Mouse (Mus musculus) gastrocnemius, postnatal 10 days (tissue): Measurements from ENCODE around the gene Hsd17b13. TPM values are rescaled to one million over a fixed set of nuclear protein-coding genes. Genes with fewer than 3 reads are reported as not detected.
A peak's percentile ranks its signal among the peaks of the same experiment; 100 is the strongest.
"Not testable (repeated sequence)": the region's sequence is repeated elsewhere in the genome, so short reads cannot be mapped to it uniquely, and the experiment has no call there.

Source experiments
- DNase-seq: peaks from one replicate; pipeline ENCODE4 v3.0.0; 2021; ENCODE audit warnings: mixed read lengths
- long read RNA-seq, 2 experiments: library from polyadenylated mRNA; stranded (forward); transcript quantifications; one replicate each; pipeline ENCODE4 v2.0.0; 2021
- total RNA-seq, 2 experiments: library from RNA; stranded (reverse); gene quantifications; 2 replicates each; pipeline ENCODE4 v1.2.3; 2021

The Hsd17b13 gene
- under 1 TPM in 1 of 2 experiments, not detected in 1; 0.34 TPM for total RNA-seq
- long read RNA-seq, experiment 1: 0 reads
- long read RNA-seq, experiment 2: 0 reads

GRCm38 (mm10) chr5:103977297-103977696 is at the start of gene Hsd17b13:
Gene Hsd17b13 (minus strand): TSS chr5:103977410.
- DNase-seq: no peak

GRCm38 (mm10) chr5:104025245-104025854 is 48.1 kb upstream of the Hsd17b13 start:
- no peak for DNase-seq

GRCm38 (mm10) chr5:104024762-104025161 is 47.6 kb upstream of the Hsd17b13 start:
- DNase-seq: no peak

DNA sequence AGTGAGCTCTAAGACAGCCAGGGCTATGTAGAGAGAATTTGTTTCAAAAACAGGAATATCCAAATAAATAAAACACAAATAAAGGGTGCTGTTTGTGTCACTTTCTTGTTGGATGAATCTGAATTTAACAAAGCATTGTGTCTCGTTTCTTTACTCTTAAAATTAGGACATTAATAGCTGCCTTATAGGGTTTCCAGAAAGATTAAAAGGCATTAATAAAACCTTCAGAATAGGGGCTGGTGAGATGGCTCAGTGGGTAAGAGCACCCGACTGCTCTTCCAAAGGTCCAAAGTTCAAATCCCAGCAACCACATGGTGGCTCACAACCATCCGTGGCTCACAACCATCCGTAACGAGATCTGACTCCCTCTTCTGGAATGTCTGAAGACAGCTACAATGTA is 47.0 kb upstream of the Hsd17b13 start:
- not testable (repeated sequence) for DNase-seq

DNA sequence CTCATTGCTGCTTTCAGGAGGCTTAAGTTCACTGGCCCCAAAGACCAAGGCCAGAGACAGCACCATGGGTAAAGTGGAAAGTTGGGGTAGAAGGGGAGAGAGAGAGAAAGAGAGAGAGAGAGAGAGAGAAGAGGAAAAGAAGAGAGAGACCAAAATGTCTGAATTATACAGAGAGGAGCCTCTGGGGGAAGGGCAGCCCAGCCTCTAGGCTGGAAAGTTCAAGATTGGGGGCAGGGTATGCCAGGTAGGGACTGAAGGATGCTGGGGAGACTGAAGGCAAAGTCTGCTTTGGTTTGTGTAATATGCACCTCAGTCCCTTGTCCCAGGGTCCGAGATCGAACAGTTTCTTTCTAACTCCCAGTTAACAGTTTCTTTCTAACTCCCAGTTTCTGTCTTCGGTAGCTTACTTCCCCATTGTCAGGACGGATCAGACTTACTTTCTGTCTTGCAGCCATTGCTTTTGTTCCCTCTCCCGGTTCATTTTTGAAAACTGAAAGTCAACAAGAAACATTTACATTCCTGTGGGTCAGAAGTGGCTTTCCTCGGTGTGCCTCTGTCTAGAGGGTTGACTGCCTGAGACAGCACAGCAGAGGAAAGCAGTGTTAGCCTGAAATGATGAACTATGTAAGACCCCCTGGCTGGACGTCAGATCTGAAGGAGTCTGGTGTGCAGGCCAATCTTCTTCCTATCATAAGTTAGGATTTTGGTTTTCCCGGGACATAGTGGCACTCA is 46.2 kb upstream of the Hsd17b13 start:
- DNase-seq: no peak

GRCm38 (mm10) chr5:104022558-104022957 is 45.3 kb upstream of the Hsd17b13 start:
- no peak for DNase-seq

DNA sequence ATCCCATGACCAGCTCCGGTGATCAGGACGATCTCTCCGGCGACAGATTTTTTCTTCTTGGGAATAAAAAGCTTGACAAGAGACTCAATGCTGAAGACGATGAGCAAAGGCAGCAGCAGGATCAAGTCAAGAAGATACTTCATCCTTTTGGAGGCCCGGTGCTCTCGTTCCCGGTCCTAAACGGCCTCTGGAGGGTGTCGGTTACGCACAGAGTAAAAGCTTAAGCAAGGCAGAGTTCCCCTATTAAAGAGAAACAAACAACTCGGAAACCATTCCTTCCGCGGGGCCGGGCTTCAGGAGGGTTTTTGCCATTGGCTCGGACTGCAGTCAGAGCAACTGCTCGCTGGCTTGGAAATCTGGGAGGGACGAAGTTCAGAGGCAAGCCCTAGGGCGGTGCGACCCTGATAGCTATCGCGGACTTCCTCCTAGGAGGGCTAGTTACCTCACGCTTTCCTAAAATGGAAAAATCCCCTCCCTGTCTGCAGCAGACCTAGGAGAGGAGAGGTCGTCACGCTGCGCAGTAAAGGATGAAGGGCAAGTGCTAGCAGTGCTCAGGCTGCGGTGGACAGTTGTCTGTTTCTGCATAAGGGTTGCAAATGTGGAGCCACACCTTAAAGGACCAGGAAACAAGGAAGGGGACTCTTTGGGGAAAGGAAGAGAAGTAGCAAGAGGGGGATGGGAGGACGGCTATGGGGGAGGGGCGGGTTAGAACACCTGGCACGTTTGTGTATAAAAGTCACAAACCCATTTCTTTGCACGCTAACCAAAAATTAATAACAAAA is 44.6 kb upstream of the Hsd17b13 start, which contains the start of gene Hsd17b11:
Gene Hsd17b11 (minus strand): TSS at position 323 of the 782 bp plus-strand sequence.
- peak; percentile 74 for DNase-seq

- no peak for DNase-seq
Measured at GRCm38 (mm10) chr5:104011419-104011818, 34.2 kb upstream of the Hsd17b13 start.

DNA sequence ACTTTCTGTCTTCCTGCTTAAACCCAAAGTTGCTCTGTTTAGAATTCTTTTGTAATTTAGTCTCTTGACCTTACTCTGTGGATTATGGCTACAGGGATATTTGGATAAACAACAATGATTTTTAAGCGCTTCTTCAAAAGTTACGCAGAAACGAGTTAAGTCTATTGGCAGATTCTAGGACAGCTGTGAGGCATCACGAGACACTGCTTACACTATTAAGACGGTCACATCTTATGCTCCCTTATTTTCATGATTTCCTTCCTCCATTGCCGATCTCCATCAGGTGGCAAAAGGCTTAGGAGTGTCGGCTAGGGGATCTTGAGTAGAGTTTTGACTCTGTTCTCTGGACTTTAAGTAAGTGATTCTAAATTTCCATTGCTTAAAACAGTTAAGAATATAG is 33.1 kb upstream of the Hsd17b13 start:
- DNase-seq: no peak

GRCm38 (mm10) chr5:104009421-104009820 is 32.2 kb upstream of the Hsd17b13 start:
- DNase-seq: no peak

- DNase-seq: no peak
Measured at GRCm38 (mm10) chr5:104007801-104008200, 30.6 kb upstream of the Hsd17b13 start.

DNA sequence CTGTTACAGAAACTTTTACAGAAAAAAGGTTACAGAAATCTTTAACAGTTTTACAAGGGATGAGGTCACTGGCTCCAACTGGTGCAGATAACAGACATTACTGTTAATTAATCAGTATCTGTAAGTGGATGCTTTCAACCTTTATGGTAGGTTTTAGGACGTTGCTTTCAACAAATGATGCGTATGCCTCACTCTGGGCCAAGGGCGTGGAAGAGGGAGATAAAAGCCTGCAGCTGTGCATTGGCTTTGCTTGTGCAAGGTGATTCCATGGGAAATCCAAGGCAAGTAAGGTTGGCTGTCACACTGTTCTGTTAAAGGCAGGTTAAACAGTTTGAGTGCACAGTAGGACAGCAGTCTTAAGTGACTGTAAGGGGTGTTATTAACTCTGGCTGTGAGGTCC is 29.6 kb upstream of the Hsd17b13 start:
- DNase-seq: no peak

- no peak for DNase-seq
Measured at GRCm38 (mm10) chr5:104003955-104004354, 26.7 kb upstream of the Hsd17b13 start.

DNA sequence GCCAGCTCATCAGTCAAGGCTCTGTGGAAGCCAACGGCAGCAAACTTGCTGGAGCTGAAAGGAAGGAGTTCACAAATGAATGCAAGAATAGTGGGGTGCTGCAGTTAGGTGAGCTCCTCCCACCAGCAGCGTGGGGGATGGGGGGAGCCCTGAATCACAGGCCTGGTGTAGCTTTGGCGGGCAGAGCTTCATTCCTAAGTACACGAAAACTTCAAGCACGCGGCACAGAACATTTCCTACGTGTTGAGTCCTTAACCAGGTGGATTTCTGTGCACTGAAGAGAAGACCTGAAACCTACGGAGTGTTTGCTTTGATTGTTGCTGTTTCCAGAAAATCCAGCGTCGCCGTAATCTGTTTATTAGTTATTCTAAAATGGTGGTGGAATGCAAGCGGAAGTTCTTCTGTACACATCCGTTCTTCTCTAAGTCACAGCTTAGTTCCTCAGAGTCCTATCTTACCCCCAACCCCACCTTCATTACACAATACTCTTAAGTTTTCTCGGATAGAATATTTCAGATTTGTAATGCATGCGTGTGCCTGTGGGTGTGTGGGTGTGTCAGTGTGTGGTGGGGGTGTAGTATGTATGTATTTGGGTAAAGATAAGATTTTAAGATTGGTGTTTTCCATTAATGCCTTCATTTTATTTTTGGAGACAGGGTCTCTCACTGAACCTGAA is 26.2 kb upstream of the Hsd17b13 start:
- DNase-seq: no peak

GRCm38 (mm10) chr5:104002549-104003255 is 25.5 kb upstream of the Hsd17b13 start:
- no peak for DNase-seq

DNA sequence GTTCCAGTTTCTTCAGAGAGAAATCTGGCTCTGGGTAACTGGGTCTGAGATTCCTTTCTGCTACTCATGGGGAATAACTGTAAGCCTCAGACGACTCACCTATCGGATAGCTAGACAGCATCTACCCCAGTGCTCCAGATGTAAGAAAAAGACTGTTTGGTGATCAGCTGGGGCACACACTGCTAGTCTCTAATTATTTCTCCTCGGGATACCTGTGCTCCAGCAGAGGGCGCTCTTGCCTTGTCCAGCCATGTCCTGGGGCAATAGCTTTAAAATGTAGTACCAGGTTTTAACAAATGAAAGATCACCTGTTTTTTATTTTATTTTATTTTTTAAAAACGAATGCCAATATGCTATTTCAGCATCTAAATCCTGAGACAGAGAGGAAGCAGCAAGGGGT is 22.5 kb upstream of the Hsd17b13 start:
- DNase-seq: peak; percentile 89

DNA sequence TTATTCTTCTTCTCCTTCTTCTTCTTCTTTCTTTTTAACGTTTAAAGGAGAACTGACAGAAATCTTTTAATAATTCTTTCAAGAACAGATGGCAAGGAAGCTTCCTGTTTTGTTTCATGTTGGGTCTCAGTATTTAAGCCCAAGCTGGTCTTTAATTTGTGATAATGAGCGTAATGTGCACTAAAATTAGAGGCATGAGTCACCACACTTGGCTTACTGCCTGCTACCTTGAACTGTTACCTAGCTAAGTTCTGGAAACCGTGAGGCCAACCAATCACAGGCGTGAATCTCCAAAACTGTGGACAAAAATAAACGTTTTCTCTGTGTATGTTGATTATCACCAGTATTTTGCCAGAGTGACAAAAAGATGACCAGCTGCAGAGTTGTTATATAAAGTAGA is 21.5 kb upstream of the Hsd17b13 start:
- DNase-seq: no peak

- DNase-seq: no peak
Measured at GRCm38 (mm10) chr5:103995181-103995580, 18.0 kb upstream of the Hsd17b13 start.

DNA sequence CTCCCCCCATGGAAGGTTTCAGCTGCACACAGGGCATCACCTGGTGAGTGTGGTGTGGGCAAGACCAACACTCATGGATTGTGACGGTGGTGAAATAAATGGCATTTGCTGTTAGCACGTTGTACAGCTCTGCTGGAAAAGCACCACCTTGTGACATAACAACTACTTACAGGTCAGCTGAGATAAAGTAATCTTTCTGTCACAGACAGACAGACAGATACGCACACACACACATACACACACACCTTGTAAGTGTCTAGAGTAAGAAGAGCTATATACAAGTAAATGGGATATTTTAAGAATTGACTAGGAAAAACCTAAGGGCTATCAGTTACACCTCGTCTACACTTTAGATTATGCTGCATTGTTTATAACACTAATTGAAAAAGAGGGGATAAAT is 17.5 kb upstream of the Hsd17b13 start:
- no peak for DNase-seq

- DNase-seq: no peak
Measured at GRCm38 (mm10) chr5:103993601-103994000, 16.4 kb upstream of the Hsd17b13 start.

GRCm38 (mm10) chr5:103992831-103993230 is 15.6 kb upstream of the Hsd17b13 start:
- DNase-seq: no peak
